Mouse (Mus musculus): Measurements from ENCODE around the gene Rpl29. TPM values are rescaled to one million over a fixed set of nuclear protein-coding genes. Genes with fewer than 3 reads are reported as not detected.
A peak's percentile ranks its signal among the peaks of the same experiment; 100 is the strongest.

The Rpl29 gene
- polyA plus RNA-seq (2015; fragmentation: Nextera tagmentation; extraction: Ambion mirVana): 676 and 681 TPM in 2 replicates

DNA sequence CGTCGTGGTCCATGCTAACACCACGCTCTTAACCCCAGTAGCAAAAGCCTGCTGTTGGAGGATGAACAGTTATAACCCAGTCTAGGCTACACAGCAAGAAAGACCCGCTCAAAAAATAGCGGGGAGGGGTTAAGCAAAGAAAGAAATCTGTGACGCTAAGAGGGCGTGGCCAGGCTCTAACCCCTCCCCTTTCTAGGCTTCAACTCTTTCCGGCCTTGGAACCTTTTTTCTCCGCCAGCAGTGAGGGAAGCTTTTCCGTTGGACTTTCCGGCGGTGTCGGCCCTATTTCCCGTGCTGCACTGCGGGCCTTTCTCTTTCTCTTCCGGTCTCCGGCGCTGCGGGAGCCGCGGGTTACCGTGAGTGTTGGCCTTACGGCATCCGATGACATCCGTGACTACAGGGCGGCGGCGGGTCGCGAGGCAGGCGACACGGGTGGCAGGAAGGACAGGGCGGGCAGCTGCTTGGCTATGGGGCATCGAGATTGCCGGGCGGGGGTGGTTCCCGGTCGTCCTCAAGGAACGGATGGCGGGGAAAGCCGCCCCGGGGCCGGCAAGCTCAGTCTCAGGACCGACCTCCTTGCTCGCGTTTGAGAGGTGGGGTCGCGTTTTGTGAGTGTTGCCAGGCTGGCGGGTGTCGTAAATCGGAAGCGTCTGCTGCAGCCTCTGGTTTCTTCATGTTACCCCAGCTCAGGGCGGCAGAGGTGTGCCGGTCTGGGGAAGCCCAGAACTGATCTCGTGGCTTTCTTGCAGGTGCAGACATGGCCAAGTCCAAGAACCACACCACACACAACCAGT is at the start of gene Rpl29:
Gene Rpl29, plus strand, starts transcription at position 234 of the 794 bp plus-strand sequence.
- Histone ChIP-seq H3K9ac (replicated peaks) (peak within 1 kb of the TSS; percentile 98), H3K27ac (peak within 1 kb of the TSS; percentile 95), H3K27me3 (no peaks in the 10 kb centered on the region), H3K36me3 (peaks cover 37% of the 10 kb centered on the region), H3K9me3 (no peaks in the 10 kb centered on the region), H3K4me3 (replicated peaks) (peak within 1 kb of the TSS; percentile 92), H3K4me1 (replicated peaks) (peaks cover 11% of the 10 kb centered on the region), H3K4me2 (replicated peaks) (peak within 1 kb of the TSS; percentile 89)
- under 1% methylated on average over 55 of the region's 55 CpGs for WGBS
- ATAC-seq: peak; percentile 93

DNA sequence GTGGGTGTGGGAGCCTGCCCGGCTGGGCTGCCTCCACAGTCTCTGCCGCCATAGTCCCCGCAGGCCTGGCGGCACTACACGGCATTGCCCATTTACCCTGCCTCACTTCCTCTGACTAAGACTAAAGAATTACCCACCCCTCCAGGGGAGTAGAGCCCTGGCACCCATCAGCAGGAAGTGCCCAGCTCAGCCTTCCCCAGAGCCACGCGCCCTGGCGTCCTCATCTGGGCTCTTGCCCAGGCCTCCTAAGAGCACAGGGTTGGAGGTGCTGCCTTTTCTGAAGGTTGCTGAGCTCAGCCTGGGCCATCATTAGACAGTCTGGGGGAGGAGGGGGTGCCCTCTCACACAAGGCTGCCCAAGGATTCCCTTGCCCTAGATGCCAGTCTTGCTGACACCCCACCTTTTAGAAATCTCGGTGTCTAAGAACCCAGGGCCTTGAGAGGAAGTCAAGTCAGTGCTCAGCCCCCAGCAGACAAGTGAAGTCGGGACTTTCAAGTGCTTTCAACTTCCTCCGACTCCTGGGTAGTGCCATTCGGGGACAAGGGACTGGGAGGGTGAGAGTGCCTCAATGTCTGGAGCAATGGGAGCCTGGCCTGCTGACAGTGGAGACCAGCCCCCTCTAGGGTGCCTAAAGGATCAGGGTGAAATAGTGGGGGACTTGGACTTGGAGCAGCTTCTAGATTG is 42.9 kb upstream of the Rpl29 start:
- no peak for ATAC-seq

DNA sequence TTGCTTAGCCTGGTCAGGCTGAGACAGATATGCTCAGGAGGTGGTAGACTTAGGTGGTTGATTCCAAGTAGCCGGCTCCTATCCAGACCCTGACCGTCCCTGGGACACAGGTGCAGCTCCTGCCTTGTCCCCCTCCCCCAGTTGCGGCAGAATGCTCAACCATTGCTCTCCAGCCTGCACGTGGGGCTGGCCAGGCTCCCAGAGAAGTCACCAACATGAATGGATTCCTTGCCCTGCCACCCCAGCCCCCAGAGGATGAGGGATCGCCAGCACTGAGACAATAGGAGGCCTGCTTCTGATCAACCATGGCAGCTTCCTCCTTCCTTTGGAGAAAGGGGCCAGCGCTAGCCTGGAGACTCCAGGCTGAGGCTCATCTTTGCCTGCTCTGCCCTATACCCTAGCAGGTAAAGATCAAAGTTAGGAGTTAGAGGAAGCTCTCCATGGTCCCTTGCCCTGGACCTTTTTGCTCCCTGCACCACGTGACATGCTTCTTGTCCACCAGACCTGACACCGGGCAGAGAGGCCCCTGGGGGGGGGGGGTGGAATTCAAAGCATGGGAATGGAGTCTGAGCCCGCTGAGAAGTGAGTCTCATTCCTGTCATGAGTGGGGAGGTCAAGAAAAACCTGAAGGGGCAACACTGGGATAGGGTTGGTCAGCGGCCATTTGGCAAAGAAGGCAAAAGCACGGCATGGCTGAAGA is 36.3 kb upstream of the Rpl29 start:
- ATAC-seq: no peak
- H3K9ac ChIP-seq (replicated peaks): no peak overlapping the region
- H3K4me3 ChIP-seq (replicated peaks): no peak overlapping the region
- H3K4me2 ChIP-seq (replicated peaks): no peak overlapping the region
- H3K27me3 ChIP-seq: no peaks in the 10 kb centered on the region
- no peak overlapping the region; the same call in 1 of the 2 replicates for H3K27ac ChIP-seq
- WGBS: 81% methylated on average over 11 of the region's 11 CpGs
- H3K36me3 ChIP-seq: no peaks in the 10 kb centered on the region
- H3K9me3 ChIP-seq: no peaks in the 10 kb centered on the region
- H3K4me1 ChIP-seq (replicated peaks): peaks cover 27% of the 10 kb centered on the region

More for the DNA sequence above, 42.9 kb upstream of the Rpl29 start:
- Histone ChIP-seq H3K9me3 (no peaks in the 10 kb centered on the region), H3K4me2 (replicated peaks) (no peak overlapping the region), H3K9ac (replicated peaks) (no peak overlapping the region), H3K4me1 (replicated peaks) (peaks cover 25% of the 10 kb centered on the region), H3K4me3 (replicated peaks) (no peak overlapping the region), H3K27ac (no peak overlapping the region), H3K36me3 (no peaks in the 10 kb centered on the region), H3K27me3 (no peaks in the 10 kb centered on the region)
- 86% methylated on average over 12 of the region's 12 CpGs for WGBS

DNA sequence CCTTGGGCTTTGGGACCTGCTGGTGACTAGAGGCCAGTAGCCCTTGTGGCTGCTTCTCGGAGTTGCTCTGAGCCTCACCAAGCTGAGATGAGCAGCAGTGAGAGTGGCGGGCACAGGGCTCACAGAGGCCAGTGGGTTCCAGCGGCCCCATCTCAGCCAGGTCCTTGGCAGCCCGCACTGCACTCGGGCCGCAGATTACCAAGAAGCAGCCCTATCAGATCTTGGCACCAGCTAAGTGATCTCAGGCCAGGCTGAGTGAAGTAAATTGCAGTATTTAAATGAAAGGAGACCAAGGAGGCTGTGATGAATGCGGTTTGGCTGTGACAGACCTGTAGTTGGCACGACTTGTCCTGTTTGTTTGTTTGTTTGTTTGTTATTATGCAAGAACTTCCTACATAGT is 35.7 kb upstream of the Rpl29 start:
- H3K9ac ChIP-seq (replicated peaks): no peak overlapping the region; the same call in 1 of the 2 replicates
- H3K4me1 ChIP-seq (replicated peaks): peaks cover 27% of the 10 kb centered on the region
- no peak overlapping the region for H3K4me3 ChIP-seq (replicated peaks)
- ATAC-seq: no peak
- H3K36me3 ChIP-seq: no peaks in the 10 kb centered on the region
- H3K9me3 ChIP-seq: no peaks in the 10 kb centered on the region
- 92% methylated on average over 8 of the region's 8 CpGs for WGBS
- no peaks in the 10 kb centered on the region for H3K27me3 ChIP-seq
- H3K4me2 ChIP-seq (replicated peaks): no peak overlapping the region
- no peak overlapping the region for H3K27ac ChIP-seq

DNA sequence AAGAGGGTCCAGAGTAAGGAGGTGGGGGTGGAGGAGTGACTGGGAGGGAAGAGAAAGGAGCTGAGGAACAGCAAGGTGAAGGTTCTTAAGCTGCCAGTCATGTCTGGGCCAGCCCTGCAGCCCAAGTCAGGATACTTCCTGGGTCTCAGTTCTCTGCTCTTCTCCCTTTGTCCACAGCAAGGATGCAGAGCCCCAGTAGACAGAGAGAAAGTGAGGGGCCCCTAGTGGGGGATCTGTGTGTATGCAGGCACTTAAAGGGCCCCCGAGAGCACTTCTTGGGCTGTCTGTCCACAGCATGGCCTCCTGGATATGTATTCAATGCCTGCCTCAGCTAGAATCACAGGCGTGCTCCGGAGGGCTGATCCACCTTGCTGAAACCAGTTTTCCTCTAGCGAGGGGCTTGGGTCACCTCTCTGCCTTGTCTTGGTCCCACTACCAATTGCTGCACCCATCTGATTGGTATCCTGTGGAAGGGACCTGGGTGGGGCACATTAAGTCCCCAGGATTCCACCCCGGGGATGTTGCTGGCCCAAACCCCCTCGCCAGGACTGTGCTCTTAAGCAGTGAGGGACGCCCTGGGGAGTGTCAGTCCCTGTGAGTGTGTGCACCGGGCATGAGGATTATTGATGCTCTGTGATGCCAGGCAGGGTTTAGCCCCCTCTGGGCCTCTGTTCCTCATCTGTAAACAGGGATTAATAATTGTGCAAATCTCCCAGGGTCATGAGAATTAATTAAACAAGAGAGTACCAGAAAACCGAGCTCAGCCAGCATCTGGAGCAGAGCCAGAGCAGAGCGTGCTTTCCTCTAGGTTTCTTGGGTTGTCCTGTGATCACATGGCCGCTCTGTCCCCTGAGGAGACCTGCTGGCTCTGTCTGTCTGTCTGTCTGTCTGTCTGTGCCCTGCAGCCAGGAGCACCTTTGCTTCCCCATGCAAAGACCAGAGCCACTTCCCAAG is 34.3 kb upstream of the Rpl29 start:
- peak overlapping the region; percentile 52 for H3K27ac ChIP-seq
- no peak overlapping the region for H3K9ac ChIP-seq (replicated peaks)
- no peaks in the 10 kb centered on the region for H3K9me3 ChIP-seq
- no peak overlapping the region for H3K4me2 ChIP-seq (replicated peaks)
- no peak overlapping the region for H3K4me3 ChIP-seq (replicated peaks)
- ATAC-seq: peak; percentile 71
- WGBS: 33% methylated on average over 11 of the region's 11 CpGs
- no peaks in the 10 kb centered on the region for H3K27me3 ChIP-seq
- peaks cover 27% of the 10 kb centered on the region for H3K4me1 ChIP-seq (replicated peaks)
- no peaks in the 10 kb centered on the region for H3K36me3 ChIP-seq

DNA sequence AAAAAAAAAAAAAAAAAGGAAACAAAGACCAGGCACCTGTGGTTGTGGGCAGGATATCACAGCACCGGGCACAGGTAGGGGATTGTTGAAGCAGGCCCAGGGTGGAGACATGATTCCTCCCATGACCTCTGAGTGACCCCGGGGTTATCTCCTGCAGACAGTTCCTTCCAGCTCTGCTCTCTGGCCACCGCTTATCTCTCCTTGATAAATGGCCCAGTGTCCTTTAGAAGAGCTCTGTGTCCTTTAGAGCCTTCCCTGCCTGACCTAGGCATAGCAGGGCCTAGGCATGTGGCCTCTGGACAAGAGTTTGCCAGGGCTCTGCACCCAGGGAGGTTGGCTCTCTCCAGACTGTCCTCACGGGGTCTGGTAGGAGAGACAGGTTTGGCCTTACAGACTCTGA is 31.5 kb upstream of the Rpl29 start:
- Histone ChIP-seq H3K9ac (replicated peaks) (no peak overlapping the region), H3K27ac (no peak overlapping the region), H3K27me3 (no peaks in the 10 kb centered on the region), H3K9me3 (no peaks in the 10 kb centered on the region), H3K36me3 (no peaks in the 10 kb centered on the region), H3K4me3 (replicated peaks) (no peak overlapping the region), H3K4me1 (replicated peaks) (peaks cover 21% of the 10 kb centered on the region), H3K4me2 (replicated peaks) (no peak overlapping the region)
- 86% methylated on average over 4 of the region's 4 CpGs for WGBS
- no peak for ATAC-seq

DNA sequence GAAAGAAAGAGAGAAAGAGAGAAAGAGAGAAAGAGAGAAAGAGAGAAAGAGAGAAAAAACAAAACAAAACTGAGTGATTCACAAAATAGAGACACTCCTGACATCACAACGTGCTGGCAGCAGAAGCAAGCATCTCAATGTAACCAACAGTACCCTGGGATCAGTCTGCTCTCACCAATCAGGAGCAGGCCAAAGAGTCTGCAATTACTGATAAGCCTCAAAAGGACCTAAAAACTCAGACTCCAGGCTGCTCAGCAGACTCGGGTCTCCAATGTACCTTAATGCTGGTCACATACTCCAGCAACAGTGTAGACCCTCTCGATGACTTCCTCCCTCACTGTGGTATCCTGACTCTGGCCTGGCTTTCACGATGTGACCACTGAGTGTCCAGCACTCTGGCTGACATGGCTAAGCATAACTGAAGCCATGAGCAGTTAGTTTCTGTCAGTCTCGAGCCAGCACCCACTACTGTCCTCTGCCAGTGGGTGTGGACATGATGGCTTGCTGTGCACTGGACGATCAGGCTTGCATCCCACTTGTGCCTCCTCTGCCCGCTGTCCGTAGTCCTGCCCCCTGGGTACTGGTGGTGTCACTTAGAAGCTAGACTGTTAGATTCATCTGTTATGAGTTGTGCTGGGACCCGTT is 30.5 kb upstream of the Rpl29 start:
- WGBS: 83% methylated on average over 9 of the region's 9 CpGs
- Histone ChIP-seq H3K36me3 (no peaks in the 10 kb centered on the region), H3K27me3 (no peaks in the 10 kb centered on the region), H3K9ac (replicated peaks) (no peak overlapping the region), H3K4me2 (replicated peaks) (no peak overlapping the region), H3K4me3 (replicated peaks) (no peak overlapping the region), H3K4me1 (replicated peaks) (peaks cover 16% of the 10 kb centered on the region), H3K9me3 (no peaks in the 10 kb centered on the region), H3K27ac (no peak overlapping the region)
- ATAC-seq: no peak

DNA sequence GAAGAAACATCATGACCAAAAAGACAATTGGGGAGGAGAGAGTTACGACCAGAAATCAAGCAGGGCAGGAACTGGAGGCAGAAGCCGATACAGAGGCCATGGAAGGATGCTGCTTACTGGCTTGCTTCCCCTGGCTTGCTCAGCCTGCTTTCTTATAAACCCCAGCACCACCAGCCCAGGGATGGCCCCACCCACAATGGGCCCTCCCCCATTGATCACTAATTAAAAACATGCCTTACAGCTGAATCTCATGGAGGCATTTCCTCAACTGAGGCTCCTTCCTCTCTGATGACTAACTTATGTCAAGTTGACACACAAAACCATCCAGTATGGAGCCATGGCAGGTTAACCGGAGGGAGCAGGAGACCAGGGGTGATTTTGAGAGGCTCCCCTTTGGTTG is 29.4 kb upstream of the Rpl29 start:
- no peaks in the 10 kb centered on the region for H3K27me3 ChIP-seq
- ATAC-seq: no peak
- H3K36me3 ChIP-seq: no peaks in the 10 kb centered on the region
- H3K4me3 ChIP-seq (replicated peaks): no peak overlapping the region
- no peak overlapping the region for H3K27ac ChIP-seq
- WGBS: 87% methylated on average over 3 of the region's 3 CpGs
- H3K9me3 ChIP-seq: no peaks in the 10 kb centered on the region
- H3K4me1 ChIP-seq (replicated peaks): peaks cover 10% of the 10 kb centered on the region
- no peak overlapping the region for H3K9ac ChIP-seq (replicated peaks)
- H3K4me2 ChIP-seq (replicated peaks): no peak overlapping the region

DNA sequence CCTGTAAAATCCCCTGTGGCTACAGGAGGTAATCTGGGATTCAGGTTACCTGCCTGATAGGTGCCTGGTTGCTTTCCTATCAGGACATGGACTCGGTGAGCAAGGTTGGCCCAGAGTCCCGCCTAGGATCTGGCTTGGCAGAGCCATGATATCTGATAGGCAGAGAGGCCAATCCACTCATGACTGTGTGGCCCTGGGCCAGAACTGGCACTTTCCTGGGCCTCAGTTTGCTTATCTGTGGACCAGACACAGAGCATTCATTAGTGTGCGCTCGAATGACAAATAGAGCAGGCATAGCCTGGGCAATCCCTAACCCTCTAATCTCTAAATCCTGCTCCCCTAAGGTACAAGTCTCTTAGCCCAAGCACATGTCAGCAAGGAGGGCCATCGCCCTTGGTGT is 27.1 kb upstream of the Rpl29 start:
- no peak for ATAC-seq
- H3K4me2 ChIP-seq (replicated peaks): no peak overlapping the region
- H3K27ac ChIP-seq: no peak overlapping the region
- H3K36me3 ChIP-seq: no peaks in the 10 kb centered on the region
- H3K9me3 ChIP-seq: no peaks in the 10 kb centered on the region
- WGBS: 81% methylated on average over 5 of the region's 5 CpGs
- no peak overlapping the region for H3K9ac ChIP-seq (replicated peaks)
- no peaks in the 10 kb centered on the region for H3K27me3 ChIP-seq
- no peaks in the 10 kb centered on the region for H3K4me1 ChIP-seq (replicated peaks)
- H3K4me3 ChIP-seq (replicated peaks): no peak overlapping the region

DNA sequence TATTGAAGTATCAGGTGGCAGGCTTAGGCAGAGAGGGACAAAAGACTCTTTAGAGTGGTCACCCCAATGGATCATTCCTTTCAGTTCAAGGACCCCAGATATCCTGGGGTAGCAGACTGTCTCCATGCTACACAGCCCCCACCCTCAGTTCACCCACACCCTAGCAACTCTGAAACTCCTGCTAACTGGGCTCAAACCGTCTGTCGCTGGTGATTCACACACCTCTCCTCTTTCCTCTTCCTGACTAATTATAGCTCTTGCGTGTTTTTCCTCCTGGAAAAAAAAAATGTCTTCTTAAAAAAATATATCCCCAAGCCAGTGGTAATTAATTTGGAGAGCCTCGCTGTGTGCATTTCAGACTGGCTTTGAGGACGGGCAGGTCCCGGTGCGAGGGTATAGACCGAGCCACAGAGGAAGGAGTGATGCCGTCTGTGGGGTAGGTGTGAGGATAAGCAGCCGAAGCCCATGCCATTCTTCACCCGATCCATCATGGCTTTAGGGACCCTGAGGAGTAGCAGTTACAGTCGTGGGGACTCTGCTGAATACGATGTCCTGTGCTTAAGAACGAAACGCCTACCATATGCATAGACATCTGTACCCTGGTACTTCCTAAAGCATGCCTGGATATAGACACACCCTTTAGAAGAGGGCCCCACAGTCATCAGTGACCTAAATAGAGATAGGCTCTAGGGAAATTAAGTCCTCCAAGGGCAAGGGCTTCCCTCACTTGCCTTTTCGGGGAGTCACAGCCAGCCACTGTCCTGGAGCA is 26.5 kb upstream of the Rpl29 start:
- WGBS: 89% methylated on average over 16 of the region's 16 CpGs
- H3K9ac ChIP-seq (replicated peaks): no peak overlapping the region
- no peaks in the 10 kb centered on the region for H3K27me3 ChIP-seq
- H3K4me1 ChIP-seq (replicated peaks): no peaks in the 10 kb centered on the region
- no peak for ATAC-seq
- no peak overlapping the region for H3K4me2 ChIP-seq (replicated peaks)
- no peak overlapping the region for H3K27ac ChIP-seq
- no peak overlapping the region for H3K4me3 ChIP-seq (replicated peaks)
- no peaks in the 10 kb centered on the region for H3K9me3 ChIP-seq
- no peaks in the 10 kb centered on the region for H3K36me3 ChIP-seq

All from midbrain, embryonic 13.5 days (tissue).